Mouse (Mus musculus): ENCODE results near the gene Tmpo. TPM values are rescaled to one million over a fixed set of nuclear protein-coding genes. Genes with fewer than 3 reads are reported as not detected.

Gene Tmpo
- polyA plus RNA-seq, 1 experiment from 2014 or later, result 82.8 TPM

- Histone ChIP-seq H3K4me1 (ENCODE audit: control insufficient read depth, insufficient read depth, low read length) (peaks cover 22% of the 10 kb centered on the region), H3K4me3 (ENCODE audit: low read depth, low read length) (no peak overlapping the region), H3K9me3 (replicated peaks; ENCODE audit: control insufficient read depth, low read length, poor library complexity, severe bottlenecking) (no peaks in the 10 kb centered on the region), H3K27me3 (ENCODE audit: control insufficient read depth, insufficient read depth, low read depth, low read length) (no peaks in the 10 kb centered on the region), H3K9ac (ENCODE audit: low read depth, low read length) (no peak overlapping the region), H3K36me3 (ENCODE audit: control insufficient read depth, insufficient read depth, low read length) (peaks cover 8% of the 10 kb centered on the region), H3K4me2 (ENCODE audit: low read length) (no peak overlapping the region; the same call in 1 of the 2 replicates), H3K27ac (ENCODE audit: low read length) (no peak overlapping the region)
- 55% methylated on average over 7 of the region's 7 CpGs for WGBS
- ATAC-seq, result no peak
These were observed 13.8 kb downstream of the Tmpo start for GRCm38 (mm10) chr10:91167352-91167751.

- no peak overlapping the region for H3K9ac ChIP-seq (ENCODE audit: low read depth, low read length)
- no peak for ATAC-seq
- H3K4me3 ChIP-seq (ENCODE audit: low read depth, low read length), result no peak overlapping the region
- peaks cover 11% of the 10 kb centered on the region for H3K36me3 ChIP-seq (ENCODE audit: control insufficient read depth, insufficient read depth, low read length)
- no peaks in the 10 kb centered on the region for H3K27me3 ChIP-seq (ENCODE audit: control insufficient read depth, insufficient read depth, low read depth, low read length)
- H3K9me3 ChIP-seq (replicated peaks; ENCODE audit: control insufficient read depth, low read length, poor library complexity, severe bottlenecking), result no peaks in the 10 kb centered on the region
- H3K4me2 ChIP-seq (ENCODE audit: low read length), result no peak overlapping the region
- 66% methylated on average over 5 of the region's 5 CpGs for WGBS
- peaks cover 22% of the 10 kb centered on the region for H3K4me1 ChIP-seq (ENCODE audit: control insufficient read depth, insufficient read depth, low read length)
- H3K27ac ChIP-seq (ENCODE audit: low read length), result no peak overlapping the region
These were observed 14.2 kb downstream of the Tmpo start for GRCm38 (mm10) chr10:91166890-91167289.

- H3K9ac ChIP-seq (ENCODE audit: low read depth, low read length), result no peak overlapping the region
- no peaks in the 10 kb centered on the region for H3K9me3 ChIP-seq (replicated peaks; ENCODE audit: control insufficient read depth, low read length, poor library complexity, severe bottlenecking)
- no peak overlapping the region for H3K4me3 ChIP-seq (ENCODE audit: low read depth, low read length)
- peaks cover 22% of the 10 kb centered on the region for H3K4me1 ChIP-seq (ENCODE audit: control insufficient read depth, insufficient read depth, low read length)
- H3K27ac ChIP-seq (ENCODE audit: low read length), result no peak overlapping the region
- H3K27me3 ChIP-seq (ENCODE audit: control insufficient read depth, insufficient read depth, low read depth, low read length), result no peaks in the 10 kb centered on the region
- no peak for ATAC-seq
- no peak overlapping the region for H3K4me2 ChIP-seq (ENCODE audit: low read length)
- peaks cover 17% of the 10 kb centered on the region for H3K36me3 ChIP-seq (ENCODE audit: control insufficient read depth, insufficient read depth, low read length)
These were observed 15.3 kb downstream of the Tmpo start for GRCm38 (mm10) chr10:91165850-91166249.

- Histone ChIP-seq H3K9ac (ENCODE audit: low read depth, low read length) (no peak overlapping the region), H3K4me1 (ENCODE audit: control insufficient read depth, insufficient read depth, low read length) (peaks cover 18% of the 10 kb centered on the region), H3K9me3 (replicated peaks; ENCODE audit: control insufficient read depth, low read length, poor library complexity, severe bottlenecking) (no peaks in the 10 kb centered on the region), H3K4me2 (ENCODE audit: low read length) (no peak overlapping the region), H3K4me3 (ENCODE audit: low read depth, low read length) (no peak overlapping the region), H3K27me3 (ENCODE audit: control insufficient read depth, insufficient read depth, low read depth, low read length) (no peaks in the 10 kb centered on the region), H3K36me3 (ENCODE audit: control insufficient read depth, insufficient read depth, low read length) (peaks cover 19% of the 10 kb centered on the region), H3K27ac (ENCODE audit: low read length) (no peak overlapping the region)
- ATAC-seq, result no peak
- 93% methylated on average over 3 of the region's 3 CpGs for WGBS
These were observed 16.6 kb downstream of the Tmpo start for GRCm38 (mm10) chr10:91164491-91164890.

- H3K9me3 ChIP-seq (replicated peaks; ENCODE audit: control insufficient read depth, low read length, poor library complexity, severe bottlenecking), result no peaks in the 10 kb centered on the region
- H3K27ac ChIP-seq (ENCODE audit: low read length), result no peak overlapping the region
- WGBS, result 92% methylated on average over 15 of the region's 15 CpGs
- H3K4me1 ChIP-seq (ENCODE audit: control insufficient read depth, insufficient read depth, low read length), result peaks cover 5% of the 10 kb centered on the region
- no peak overlapping the region for H3K9ac ChIP-seq (ENCODE audit: low read depth, low read length)
- no peak overlapping the region for H3K4me2 ChIP-seq (ENCODE audit: low read length)
- peaks cover 27% of the 10 kb centered on the region for H3K36me3 ChIP-seq (ENCODE audit: control insufficient read depth, insufficient read depth, low read length)
- no peaks in the 10 kb centered on the region for H3K27me3 ChIP-seq (ENCODE audit: control insufficient read depth, insufficient read depth, low read depth, low read length)
- ATAC-seq, result no peak
- no peak overlapping the region for H3K4me3 ChIP-seq (ENCODE audit: low read depth, low read length)
These were observed 18.5 kb downstream of the Tmpo start for GRCm38 (mm10) chr10:91162511-91163163.

GRCm38 (mm10) chr10:91162077-91162476 lies 19.0 kb downstream of the Tmpo start:
- no peaks in the 10 kb centered on the region for H3K9me3 ChIP-seq (replicated peaks; ENCODE audit: control insufficient read depth, low read length, poor library complexity, severe bottlenecking)
- no peak overlapping the region for H3K9ac ChIP-seq (ENCODE audit: low read depth, low read length)
- H3K4me1 ChIP-seq (ENCODE audit: control insufficient read depth, insufficient read depth, low read length), result no peaks in the 10 kb centered on the region
- no peak overlapping the region for H3K27ac ChIP-seq (ENCODE audit: low read length)
- no peak for ATAC-seq
- H3K36me3 ChIP-seq (ENCODE audit: control insufficient read depth, insufficient read depth, low read length), result peaks cover 28% of the 10 kb centered on the region
- no peaks in the 10 kb centered on the region for H3K27me3 ChIP-seq (ENCODE audit: control insufficient read depth, insufficient read depth, low read depth, low read length)
- H3K4me3 ChIP-seq (ENCODE audit: low read depth, low read length), result no peak overlapping the region
- WGBS, result 88% methylated on average over 11 of the region's 11 CpGs
- no peak overlapping the region for H3K4me2 ChIP-seq (ENCODE audit: low read length)

- Histone ChIP-seq H3K27me3 (ENCODE audit: control insufficient read depth, insufficient read depth, low read depth, low read length) (no peaks in the 10 kb centered on the region), H3K9ac (ENCODE audit: low read depth, low read length) (no peak overlapping the region), H3K4me1 (ENCODE audit: control insufficient read depth, insufficient read depth, low read length) (peaks cover 2% of the 10 kb centered on the region; the same call in 1 of the 2 replicates), H3K4me3 (ENCODE audit: low read depth, low read length) (no peak overlapping the region), H3K27ac (ENCODE audit: low read length) (no peak overlapping the region), H3K36me3 (ENCODE audit: control insufficient read depth, insufficient read depth, low read length) (peaks cover 28% of the 10 kb centered on the region), H3K4me2 (ENCODE audit: low read length) (no peak overlapping the region), H3K9me3 (replicated peaks; ENCODE audit: control insufficient read depth, low read length, poor library complexity, severe bottlenecking) (no peaks in the 10 kb centered on the region)
- no peak for ATAC-seq
- 97% methylated on average over 5 of the region's 5 CpGs for WGBS
These were observed 20.1 kb downstream of the Tmpo start for GRCm38 (mm10) chr10:91161006-91161405.

GRCm38 (mm10) chr10:91158442-91158841 lies 22.7 kb downstream of the Tmpo start:
- Histone ChIP-seq H3K4me2 (ENCODE audit: low read length) (no peak overlapping the region), H3K9me3 (replicated peaks; ENCODE audit: control insufficient read depth, low read length, poor library complexity, severe bottlenecking) (no peaks in the 10 kb centered on the region), H3K27ac (ENCODE audit: low read length) (no peak overlapping the region), H3K27me3 (ENCODE audit: control insufficient read depth, insufficient read depth, low read depth, low read length) (no peaks in the 10 kb centered on the region), H3K4me3 (ENCODE audit: low read depth, low read length) (no peak overlapping the region), H3K9ac (ENCODE audit: low read depth, low read length) (no peak overlapping the region), H3K4me1 (ENCODE audit: control insufficient read depth, insufficient read depth, low read length) (peaks cover 2% of the 10 kb centered on the region; the same call in 1 of the 2 replicates), H3K36me3 (ENCODE audit: control insufficient read depth, insufficient read depth, low read length) (peaks cover 28% of the 10 kb centered on the region)
- no peak for ATAC-seq
- WGBS, result 82% methylated on average over 8 of the region's 8 CpGs

GRCm38 (mm10) chr10:91156338-91156737 lies 24.8 kb downstream of the Tmpo start:
- 86% methylated on average over 6 of the region's 6 CpGs for WGBS
- Histone ChIP-seq H3K4me2 (ENCODE audit: low read length) (no peak overlapping the region), H3K27ac (ENCODE audit: low read length) (no peak overlapping the region), H3K9me3 (replicated peaks; ENCODE audit: control insufficient read depth, low read length, poor library complexity, severe bottlenecking) (no peaks in the 10 kb centered on the region), H3K4me3 (ENCODE audit: low read depth, low read length) (no peak overlapping the region), H3K27me3 (ENCODE audit: control insufficient read depth, insufficient read depth, low read depth, low read length) (no peaks in the 10 kb centered on the region), H3K36me3 (ENCODE audit: control insufficient read depth, insufficient read depth, low read length) (peaks cover 19% of the 10 kb centered on the region), H3K4me1 (ENCODE audit: control insufficient read depth, insufficient read depth, low read length) (peaks cover 2% of the 10 kb centered on the region; the same call in 1 of the 2 replicates), H3K9ac (ENCODE audit: low read depth, low read length) (no peak overlapping the region)
- no peak for ATAC-seq
